Mouse (Mus musculus) brain, embryonic 14.5 days (tissue): ENCODE results near the gene Gucy2e.

Source experiments
- CTCF ChIP-seq: fragments of 200-500 bp; IDR thresholded peaks from 2 replicates; pipeline ENCODE4 v1.5.1; 2012; ENCODE audit warnings: inconsistent platforms, mild to moderate bottlenecking, moderate library complexity, borderline replicate concordance; ENCODE audit not compliant: insufficient read depth, insufficient read length; ENCODE audit errors: extremely low read depth
- POLR2A ChIP-seq: fragments of 200-500 bp; IDR thresholded peaks from 2 replicates; pipeline ENCODE4 v1.6.1; 2012; ENCODE audit warnings: mild to moderate bottlenecking, inconsistent platforms, borderline replicate concordance; ENCODE audit not compliant: poor library complexity, insufficient read depth, insufficient read length, severe bottlenecking; ENCODE audit errors: extremely low read depth

DNA sequence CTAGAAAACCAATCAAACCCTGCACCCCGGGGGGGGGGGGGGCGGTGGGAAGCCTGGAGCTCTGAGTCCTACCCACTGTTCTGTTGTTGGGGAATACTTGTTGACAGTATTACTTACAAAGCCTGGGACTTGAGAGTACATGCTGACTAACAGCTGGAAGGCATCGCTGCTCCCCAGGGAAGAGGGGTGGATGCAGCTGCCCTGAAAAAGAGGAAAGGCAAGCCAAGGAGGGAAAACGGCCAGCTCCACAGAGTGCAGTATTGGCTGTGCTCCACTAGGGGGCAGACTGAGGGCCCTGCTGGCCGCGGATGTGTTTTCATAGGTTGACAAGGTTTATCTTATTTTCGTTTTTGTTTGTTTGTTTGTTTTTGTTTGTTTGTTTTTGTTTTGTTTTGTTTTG is 65.2 kb downstream of the Gucy2e start:
- TF ChIP-seq CTCF (peak; percentile 91), POLR2A (no peak)
